Mouse (Mus musculus) small intestine, adult 2 months (tissue): ENCODE measurements at regions not wholly inside any gene's neighbourhood (a gene's known extent, or its start where the extent isn't known, plus 50 kb on each side); places are given as distances from the start of the nearest gene placed in this dataset.

ENCODE experiments used
- H3K27ac ChIP-seq: fragments of 200-500 bp; 2 replicates; pipeline ENCODE4 v1.5.1; 2012; ENCODE audit warnings: low read depth, low read length, control low read depth, inconsistent platforms; ENCODE audit not compliant: insufficient read depth
- H3K27me3 ChIP-seq: fragments of 200-500 bp; 2 replicates; pipeline ENCODE4 v1.6.1; 2012; ENCODE audit warnings: mild to moderate bottlenecking, moderate library complexity, low read length, inconsistent platforms; ENCODE audit not compliant: control insufficient read depth, insufficient read depth
- H3K36me3 ChIP-seq: fragments of 200-500 bp; 2 replicates; pipeline ENCODE4 v1.6.1; 2012; ENCODE audit warnings: mild to moderate bottlenecking, low read length, control low read depth, inconsistent platforms; ENCODE audit not compliant: control insufficient read depth, insufficient read depth
- H3K4me1 ChIP-seq: fragments of 200-500 bp; 2 replicates; pipeline ENCODE4 v1.6.1; 2012; ENCODE audit warnings: low read length, inconsistent platforms, mixed read lengths; ENCODE audit not compliant: control insufficient read depth, insufficient read depth, insufficient read length
- H3K4me3 ChIP-seq: fragments of 200-500 bp; 2 replicates; pipeline ENCODE4 v1.5.1; 2012; ENCODE audit warnings: low read depth, mild to moderate bottlenecking, control low read depth, inconsistent platforms, low read length, moderate library complexity
- CTCF ChIP-seq: fragments of 200-500 bp; IDR thresholded peaks from 2 replicates; pipeline ENCODE4 v1.5.1; 2012; ENCODE audit warnings: low read depth, mild to moderate bottlenecking, control low read depth, inconsistent platforms, low read length, moderate library complexity, mixed read lengths; ENCODE audit not compliant: insufficient replicate concordance, insufficient read length; ENCODE audit errors: extremely low read depth
- POLR2A ChIP-seq: fragments of 200-500 bp; IDR thresholded peaks from 2 replicates; pipeline ENCODE4 v1.6.1; 2012; ENCODE audit warnings: low read depth, mild to moderate bottlenecking, control low read depth, inconsistent platforms, low read length, moderate library complexity
- WGBS: fragments of 180-500 bp; shearing (Covaris S2); methylation state at CpG from one replicate; pipeline ENCODE4 v1.1.7; 2018; 5-methylcytosine and 5-hydroxymethylcytosine counted together

DNA sequence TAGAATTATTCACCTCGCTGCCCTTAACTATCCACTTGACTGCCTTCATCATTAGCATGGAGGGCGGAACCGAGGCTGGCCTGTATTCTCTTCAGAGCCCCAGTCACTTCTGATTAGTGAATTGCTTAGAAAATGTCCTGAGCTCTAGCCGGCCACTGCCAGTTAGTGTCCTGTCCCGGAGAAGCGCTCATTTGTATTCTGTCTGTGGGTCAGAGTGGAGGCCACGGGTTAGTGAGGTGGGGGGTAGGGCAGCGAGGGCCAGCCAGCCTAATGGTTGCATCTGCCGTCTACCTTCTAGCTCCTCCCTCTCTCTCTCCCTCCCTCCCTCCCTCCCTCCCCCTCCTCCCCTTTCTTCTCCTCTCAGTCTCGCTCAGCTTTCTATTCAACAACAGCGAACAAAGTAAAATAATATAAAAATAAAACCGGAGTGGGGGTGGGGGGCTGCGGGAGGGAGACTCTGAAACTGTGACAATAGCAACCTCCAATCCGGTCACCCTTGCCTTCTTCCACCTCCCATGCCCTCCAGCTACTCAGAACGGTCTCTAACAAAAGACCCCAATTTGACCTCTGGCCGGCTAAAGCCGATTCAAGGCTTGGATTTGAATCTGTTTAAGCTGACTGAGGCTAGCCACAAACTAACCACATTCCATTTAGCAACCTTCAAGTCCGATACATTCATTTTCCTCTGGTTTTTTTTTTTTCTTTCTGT, 155.6 kb upstream of the Klf3 start:
- Histone ChIP-seq H3K27me3 (no peaks in the 10 kb centered on the region), H3K4me3 (peak overlapping the region; percentile 14), H3K36me3 (no peaks in the 10 kb centered on the region), H3K27ac (no peak overlapping the region), H3K4me1 (peaks cover 13% of the 10 kb centered on the region)
- 55% methylated on average over 18 of the region's 18 CpGs for WGBS
- TF ChIP-seq CTCF (no peak), POLR2A (no peak)

DNA sequence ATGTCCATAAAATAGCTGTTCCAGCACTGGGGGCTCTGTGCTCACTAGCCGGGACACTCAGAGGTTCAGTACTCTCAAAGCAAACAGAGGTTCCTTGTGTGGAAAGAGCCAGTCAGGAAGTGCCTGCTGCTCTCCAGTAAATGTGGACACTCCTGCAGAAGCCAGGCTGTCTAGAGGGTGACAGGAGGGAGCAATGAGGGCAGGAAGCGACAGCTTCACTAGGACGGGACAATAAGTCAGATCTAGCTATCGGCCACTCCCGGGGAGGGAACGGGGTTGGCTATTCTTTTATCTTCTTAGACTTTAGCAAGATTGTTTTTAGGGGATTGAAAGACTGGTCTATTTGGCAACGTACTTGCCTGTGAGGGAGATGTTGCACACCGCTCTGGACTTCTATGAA, 154.7 kb upstream of the Klf3 start:
- peaks cover 16% of the 10 kb centered on the region for H3K4me1 ChIP-seq
- TF ChIP-seq CTCF (no peak), POLR2A (no peak)
- H3K4me3 ChIP-seq = no peak overlapping the region
- peak overlapping the region; percentile 25; the same call in 1 of the 2 replicates for H3K27ac ChIP-seq
- WGBS = 7% methylated on average over 8 of the region's 8 CpGs
- H3K27me3 ChIP-seq = no peaks in the 10 kb centered on the region
- no peaks in the 10 kb centered on the region for H3K36me3 ChIP-seq

DNA sequence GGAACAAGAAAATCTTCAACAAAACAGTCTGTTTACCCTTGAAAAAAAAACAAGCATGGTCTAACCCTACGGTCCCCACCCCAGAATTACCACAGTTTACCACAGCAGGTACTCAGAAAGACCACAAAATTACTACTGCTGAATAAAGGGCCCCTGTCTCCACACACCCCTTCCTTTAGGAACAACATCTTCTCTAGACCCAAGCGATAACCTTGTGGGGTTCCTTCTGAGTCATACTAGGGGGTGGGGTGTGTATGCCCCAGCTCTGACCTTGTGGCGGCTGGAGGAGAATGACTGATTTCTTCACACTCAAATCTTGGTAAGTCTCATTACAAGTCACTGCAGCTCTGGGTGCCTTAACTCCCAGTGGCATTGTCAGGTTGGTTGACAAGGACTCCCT, 151.8 kb upstream of the Klf3 start:
- no peaks in the 10 kb centered on the region for H3K36me3 ChIP-seq
- no peak overlapping the region for H3K4me3 ChIP-seq
- 65% methylated on average over 3 of the region's 3 CpGs for WGBS
- H3K4me1 ChIP-seq = peaks cover 21% of the 10 kb centered on the region
- TF ChIP-seq CTCF (no peak), POLR2A (no peak)
- no peaks in the 10 kb centered on the region for H3K27me3 ChIP-seq
- H3K27ac ChIP-seq = no peak overlapping the region

DNA sequence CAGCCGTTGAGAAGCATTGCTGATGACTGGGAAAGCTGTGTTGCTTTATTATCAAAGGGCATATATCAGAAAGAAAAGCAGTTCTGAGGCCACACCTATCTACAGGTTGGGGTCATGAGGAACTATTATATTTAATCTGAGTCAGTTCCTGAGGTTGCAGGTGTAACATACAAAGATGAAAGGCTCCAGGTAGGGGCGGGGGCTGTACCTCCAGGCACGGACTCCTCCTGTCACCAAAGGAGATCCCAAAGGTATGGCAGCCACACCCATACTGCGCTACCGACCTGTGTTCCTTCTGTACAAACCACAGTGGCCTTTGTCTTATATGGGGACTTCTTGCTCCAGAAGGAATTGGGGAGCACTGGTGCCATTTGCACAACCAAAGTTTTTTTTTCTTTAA, 149.4 kb upstream of the Klf3 start:
- WGBS = 28% methylated on average over 5 of the region's 5 CpGs
- peak overlapping the region; percentile 58; the same call in 1 of the 2 replicates for H3K27ac ChIP-seq
- H3K4me1 ChIP-seq = peaks cover 17% of the 10 kb centered on the region
- no peaks in the 10 kb centered on the region for H3K27me3 ChIP-seq
- H3K4me3 ChIP-seq = no peak overlapping the region
- H3K36me3 ChIP-seq = no peaks in the 10 kb centered on the region
- TF ChIP-seq POLR2A (no peak), CTCF (no peak)

DNA sequence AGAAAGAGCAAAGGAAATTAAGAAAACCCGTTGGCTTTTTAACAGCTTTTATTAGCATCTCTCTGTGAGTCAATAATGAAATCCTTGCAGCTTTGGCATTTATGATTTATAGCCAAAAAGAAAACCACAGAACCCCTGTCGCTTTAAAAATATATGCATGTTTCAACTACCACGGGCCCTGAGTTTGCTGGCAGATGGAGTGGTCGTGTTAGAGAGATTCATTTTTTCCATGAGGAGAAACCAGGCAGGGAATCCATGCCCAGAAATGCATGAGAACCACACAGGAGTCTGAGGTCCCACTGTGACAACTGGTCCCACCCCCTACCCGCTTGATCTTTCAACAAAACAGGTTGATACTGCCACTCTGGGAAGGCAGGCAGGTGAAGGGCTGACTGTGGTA, 147.9 kb upstream of the Klf3 start:
- TF ChIP-seq POLR2A (no peak), CTCF (no peak)
- WGBS = 64% methylated on average over 5 of the region's 5 CpGs

DNA sequence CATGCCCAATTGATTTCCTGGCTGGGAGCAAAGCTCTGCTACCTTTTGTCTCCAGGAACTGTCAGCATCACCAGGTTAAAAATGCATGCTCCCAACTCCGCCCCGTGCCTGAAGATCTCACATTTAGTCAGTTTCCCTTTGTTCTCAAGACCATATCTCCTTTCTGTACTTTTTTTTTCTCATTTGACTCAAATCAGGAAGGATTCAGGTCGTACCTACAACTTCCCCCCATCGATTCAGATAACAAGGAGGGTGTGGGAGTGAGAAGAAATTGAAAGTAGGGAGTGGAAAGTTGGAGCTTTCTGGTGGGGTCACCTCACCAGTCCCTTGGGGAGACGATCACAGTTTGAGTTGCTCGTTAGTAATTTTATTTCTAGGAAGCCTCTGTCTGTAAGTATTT, 141.2 kb upstream of the Klf3 start:
- H3K27me3 ChIP-seq = no peaks in the 10 kb centered on the region
- H3K36me3 ChIP-seq = no peaks in the 10 kb centered on the region
- H3K27ac ChIP-seq = no peak overlapping the region
- 36% methylated on average over 6 of the region's 6 CpGs for WGBS
- peaks cover 10% of the 10 kb centered on the region; the same call in 1 of the 2 replicates for H3K4me1 ChIP-seq
- TF ChIP-seq CTCF = no peak
- TF ChIP-seq POLR2A = no peak
- no peak overlapping the region for H3K4me3 ChIP-seq

More for the DNA sequence above, 147.9 kb upstream of the Klf3 start:
- Histone ChIP-seq H3K4me1 (peaks cover 15% of the 10 kb centered on the region), H3K27me3 (no peaks in the 10 kb centered on the region), H3K36me3 (no peaks in the 10 kb centered on the region), H3K4me3 (no peak overlapping the region), H3K27ac (no peak overlapping the region)

DNA sequence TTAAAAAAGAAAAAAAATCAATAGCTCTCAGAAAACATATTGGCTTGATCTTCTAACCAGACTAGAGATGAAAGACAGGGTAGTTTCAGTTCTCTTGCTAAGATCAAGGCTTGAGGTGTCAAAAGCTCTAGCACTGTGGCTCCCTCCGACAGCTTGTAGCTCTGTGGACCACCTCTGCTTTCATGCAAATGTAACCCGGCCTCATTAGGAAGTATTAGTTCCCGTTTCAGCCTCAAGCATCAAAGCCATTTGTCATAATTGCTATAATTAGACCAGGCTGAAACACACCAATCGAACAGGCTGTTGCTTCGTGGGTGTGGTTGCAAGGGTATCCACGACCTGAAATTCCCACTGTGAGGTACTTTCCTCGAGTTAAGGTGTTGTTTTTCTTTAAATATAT, 140.7 kb upstream of the Klf3 start:
- Histone ChIP-seq H3K27ac (no peak overlapping the region), H3K4me3 (no peak overlapping the region), H3K27me3 (no peaks in the 10 kb centered on the region), H3K4me1 (peaks cover 10% of the 10 kb centered on the region; the same call in 1 of the 2 replicates), H3K36me3 (no peaks in the 10 kb centered on the region)
- 58% methylated on average over 7 of the region's 7 CpGs for WGBS
- TF ChIP-seq CTCF (no peak), POLR2A (no peak)
